Mouse (Mus musculus): ENCODE measurements around the gene Zfp28.

GRCm38 (mm10) chr7:6378441-6378840 is 4.7 kb upstream of the Zfp28 start:
- TF ChIP-seq CTCF (IDR thresholded peaks at IDR 0.05; ENCODE audit: borderline replicate concordance, control insufficient read depth, extremely low read depth, insufficient read depth, low read length, poor library complexity), result no peak
- no peak for TF ChIP-seq POLR2A (IDR thresholded peaks at IDR 0.05; ENCODE audit: control insufficient read depth, extremely low read depth, insufficient read depth, low read length, poor library complexity)

Measured in thymus, adult 2 months (tissue).